Mouse (Mus musculus): Measurements from ENCODE around the gene Ep400.

- TF ChIP-seq POLR2A (IDR thresholded peaks at IDR 0.05; ENCODE audit: control insufficient read depth, extremely low read depth, insufficient read depth, low read length, poor library complexity) (no peak), CTCF (IDR thresholded peaks at IDR 0.05; ENCODE audit: borderline replicate concordance, control insufficient read depth, extremely low read depth, insufficient read depth, low read length, poor library complexity) (no peak)
Measured at GRCm38 (mm10) chr5:110807453-110807852, 36.9 kb upstream of the Ep400 start.
